Mouse (Mus musculus) liver, embryonic 11.5 days (tissue): ENCODE results near the gene Gabrb3. TPM values are rescaled to one million over a fixed set of nuclear protein-coding genes. Genes with fewer than 3 reads are reported as not detected.

Source experiments
- ATAC-seq: fragments of 200-750 bp; cut with Nextera tagmentation; replicated peaks from 2 replicates; pipeline ENCODE4 v1.8.0; 2017; ENCODE audit warnings: moderate number of reproducible peaks, mild to moderate bottlenecking, moderate TSS enrichment, moderate library complexity; ENCODE audit not compliant: low FRiP score
- DNase-seq: peaks from one replicate; pipeline ENCODE4 v3.0.0-alpha.2; 2017; ENCODE audit warnings: low spot score
- H3K27ac ChIP-seq: fragments of 300-500 bp; sonication (generic); 2 replicates; pipeline ENCODE4 v1.5.1; 2014; ENCODE audit warnings: mild to moderate bottlenecking, low read depth, low read length, control low read depth
- H3K27me3 ChIP-seq: fragments of 300-500 bp; sonication (generic); replicated peaks from 2 replicates; pipeline ENCODE4 v1.6.1; 2014; ENCODE audit warnings: low read length, mixed read lengths; ENCODE audit not compliant: control insufficient read depth, insufficient read depth
- H3K36me3 ChIP-seq: fragments of 300-500 bp; sonication (generic); 2 replicates; pipeline ENCODE4 v1.6.1; 2014; ENCODE audit warnings: mild to moderate bottlenecking, low read length, moderate library complexity, mixed read lengths; ENCODE audit not compliant: control insufficient read depth, insufficient read depth
- H3K4me1 ChIP-seq: fragments of 300-500 bp; sonication (generic); replicated peaks from 2 replicates; pipeline ENCODE4 v1.6.1; 2014; ENCODE audit warnings: low read length, mixed read lengths; ENCODE audit not compliant: control insufficient read depth, insufficient read depth
- H3K4me2 ChIP-seq: fragments of 300-500 bp; sonication (generic); 2 replicates; pipeline ENCODE4 v1.6.1; 2014; ENCODE audit warnings: mild to moderate bottlenecking, control low read depth, moderate library complexity
- H3K4me3 ChIP-seq: fragments of 300-500 bp; sonication (generic); 2 replicates; pipeline ENCODE4 v1.5.1; 2014; ENCODE audit warnings: low read depth, low read length, control low read depth
- H3K9ac ChIP-seq: fragments of 300-500 bp; sonication (generic); 2 replicates; pipeline ENCODE4 v1.6.1; 2014; ENCODE audit warnings: low read depth, low read length, control low read depth
- H3K9me3 ChIP-seq: fragments of 300-500 bp; sonication (generic); 2 replicates; pipeline ENCODE4 v1.6.1; 2016; ENCODE audit warnings: low read length, inconsistent platforms, mixed read lengths; ENCODE audit not compliant: control insufficient read depth
- WGBS: fragments of 180-500 bp; shearing (Covaris S2); extraction: QIAGEN DNeasy Blood & Tissue Kit; methylation state at CpG from one replicate; pipeline ENCODE4 v1.1.7; 2014; 5-methylcytosine and 5-hydroxymethylcytosine counted together
- microRNA-seq: library from miRNA; unstranded; fragments of <30 nt; microRNA quantifications from one replicate; pipeline ENCODE4, GENCODE M21; 2017; ENCODE audit warnings: borderline number of aligned reads
- polyA plus RNA-seq: library from polyadenylated mRNA; unstranded; fragments of >200 nt; fragmentation: Nextera tagmentation; extraction: Ambion mirVana; gene quantifications from 2 replicates; pipeline ENCODE4 v1.2.1, GENCODE M21; 2014

The Gabrb3 gene
- polyA plus RNA-seq, 1 experiment from 2014 or later, result 0.95 TPM

- Histone ChIP-seq H3K4me2 (no peak overlapping the region), H3K36me3 (no peaks in the 10 kb centered on the region), H3K27ac (no peak overlapping the region), H3K9me3 (no peaks in the 10 kb centered on the region), H3K27me3 (no peaks in the 10 kb centered on the region), H3K9ac (no peak overlapping the region), H3K4me3 (no peak overlapping the region), H3K4me1 (no peaks in the 10 kb centered on the region)
- DNase-seq, result no peak
- ATAC-seq, result no peak
- WGBS, result 64% methylated on average over 1 of the region's 1 CpGs
Observed at GRCm38 (mm10) chr7:57803266-57803665, 383.8 kb downstream of the Gabrb3 start.

- no peaks in the 10 kb centered on the region for H3K36me3 ChIP-seq
- no peaks in the 10 kb centered on the region for H3K9me3 ChIP-seq
- 73% methylated on average over 1 of the region's 1 CpGs for WGBS
- H3K4me1 ChIP-seq, result no peaks in the 10 kb centered on the region
- DNase-seq, result no peak
- H3K4me2 ChIP-seq, result no peak overlapping the region
- H3K27ac ChIP-seq, result no peak overlapping the region
- no peak overlapping the region for H3K4me3 ChIP-seq
- no peaks in the 10 kb centered on the region for H3K27me3 ChIP-seq
- no peak for ATAC-seq
- no peak overlapping the region for H3K9ac ChIP-seq
Observed at GRCm38 (mm10) chr7:57813716-57814115, 394.2 kb downstream of the Gabrb3 start.

- Histone ChIP-seq H3K4me1 (no peaks in the 10 kb centered on the region), H3K27ac (no peak overlapping the region), H3K4me2 (no peak overlapping the region), H3K4me3 (no peak overlapping the region), H3K36me3 (no peaks in the 10 kb centered on the region), H3K9me3 (no peaks in the 10 kb centered on the region), H3K9ac (no peak overlapping the region), H3K27me3 (no peaks in the 10 kb centered on the region)
- 61% methylated on average over 1 of the region's 1 CpGs for WGBS
- ATAC-seq (no peak), DNase-seq (no peak)
Observed at GRCm38 (mm10) chr7:57842383-57842896, 422.9 kb downstream of the Gabrb3 start.

GRCm38 (mm10) chr7:57867951-57868350 is 448.5 kb downstream of the Gabrb3 start:
- no peak overlapping the region for H3K4me3 ChIP-seq
- H3K27me3 ChIP-seq, result no peaks in the 10 kb centered on the region
- H3K9ac ChIP-seq, result no peak overlapping the region
- no peak overlapping the region for H3K4me2 ChIP-seq
- ATAC-seq (no peak), DNase-seq (no peak)
- no peak overlapping the region for H3K27ac ChIP-seq
- H3K9me3 ChIP-seq, result no peaks in the 10 kb centered on the region; the same call in 1 of the 2 replicates
- H3K36me3 ChIP-seq, result no peaks in the 10 kb centered on the region
- no peaks in the 10 kb centered on the region for H3K4me1 ChIP-seq
- 66% methylated on average over 2 of the region's 2 CpGs for WGBS

Small RNAs within 50 kb of the gene (microRNA-seq; reads per million reads assigned to microRNA genes)
- gene Mir6389, result not detected

Other genes starting within 250 kb of the Gabrb3 start
- 0.09 and 0.43 TPM in 2 replicates for gene Gabrg3, start 32.5 kb upstream of the Gabrb3 start, polyA plus RNA-seq
- 0.40 and 1.0 TPM in 2 replicates for gene Gabra5, start 90.4 kb downstream of the Gabrb3 start, polyA plus RNA-seq